Mouse (Mus musculus): Measurements from ENCODE around the gene Nkain1.
A peak's percentile ranks its signal among the peaks of the same experiment; 100 is the strongest.

Nkain1 gene

GRCm38 (mm10) chr4:130550511-130550910 lies 23.5 kb downstream of the Nkain1 start:
- no peak for DNase-seq (ENCODE audit: low spot score in 2 of 2)

- no peak for DNase-seq (ENCODE audit: low spot score in 2 of 2)
Measured at GRCm38 (mm10) chr4:130549189-130549588, 24.8 kb downstream of the Nkain1 start.

GRCm38 (mm10) chr4:130546798-130547562 lies 27.0 kb downstream of the Nkain1 start:
- DNase-seq (ENCODE audit: low spot score in 2 of 2), result no peak

GRCm38 (mm10) chr4:130544392-130544791 lies 29.6 kb downstream of the Nkain1 start:
- DNase-seq (ENCODE audit: low spot score in 2 of 2), result no peak

DNA sequence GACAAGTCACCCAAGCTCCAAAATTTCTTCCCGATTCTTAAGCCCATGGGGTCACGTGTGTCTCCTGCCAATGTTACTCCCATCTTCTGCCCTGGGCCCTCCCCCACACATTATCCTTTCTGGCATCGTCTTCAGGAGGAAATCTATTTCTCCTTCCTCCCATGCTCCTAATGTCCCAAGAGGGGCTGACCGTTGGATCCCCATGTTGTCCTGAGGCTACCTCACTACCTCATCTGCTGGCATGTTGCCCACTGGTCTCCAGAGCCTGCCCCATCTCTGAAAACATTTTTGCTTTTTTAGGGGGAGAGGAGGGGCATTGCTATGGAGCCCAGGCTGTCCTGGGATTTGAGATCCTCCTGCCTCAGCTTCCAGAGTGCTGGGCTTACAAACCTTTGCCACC lies 30.9 kb downstream of the Nkain1 start:
- DNase-seq (ENCODE audit: low spot score in 2 of 2), result no peak

GRCm38 (mm10) chr4:130540831-130541230 lies 33.1 kb downstream of the Nkain1 start:
- DNase-seq (ENCODE audit: low spot score in 2 of 2), result no peak

DNA sequence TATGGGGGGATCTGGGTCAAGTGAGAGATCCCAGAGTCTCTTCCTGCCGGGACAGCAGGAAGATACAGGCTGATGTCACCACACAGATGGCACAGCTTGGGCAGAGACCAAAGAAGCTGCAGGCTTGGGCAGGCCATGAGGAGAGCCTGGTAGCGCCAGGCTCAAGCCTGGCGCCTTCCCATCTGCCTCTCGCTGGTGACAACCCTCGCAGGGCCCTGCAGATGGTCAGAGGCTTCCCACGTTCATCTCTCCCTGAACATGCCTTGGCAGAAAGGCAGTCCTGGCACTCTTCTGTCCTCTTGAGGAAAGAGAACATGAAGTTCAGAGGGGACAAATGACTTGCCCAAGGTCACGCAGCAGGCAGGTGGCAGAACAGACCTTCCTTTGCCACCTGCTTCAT lies 34.3 kb downstream of the Nkain1 start:
- DNase-seq (ENCODE audit: low spot score in 2 of 2), result no peak

DNA sequence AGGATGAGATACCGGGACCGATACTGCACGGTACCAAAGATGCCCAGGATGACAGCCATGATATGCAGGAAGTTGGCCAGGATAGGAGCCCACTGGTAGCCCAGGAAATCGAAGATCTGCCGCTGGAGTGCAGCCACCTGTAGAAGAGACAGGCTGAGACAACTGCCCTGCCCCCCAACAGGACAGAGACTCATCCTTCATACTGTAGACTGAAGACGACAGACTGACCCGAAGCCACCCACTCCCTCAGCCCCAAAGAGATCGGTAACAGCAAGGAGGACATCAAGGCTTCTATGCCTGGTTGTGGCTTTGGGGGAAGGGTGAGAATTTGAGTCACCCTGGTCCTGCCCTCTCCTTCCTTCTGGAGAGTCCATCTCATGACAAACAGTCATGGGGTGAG lies 34.9 kb downstream of the Nkain1 start:
- DNase-seq (ENCODE audit: low spot score in 2 of 2), result no peak

- no peak for DNase-seq (ENCODE audit: low spot score in 2 of 2)
Measured at GRCm38 (mm10) chr4:130537371-130537770, 36.6 kb downstream of the Nkain1 start.

GRCm38 (mm10) chr4:130535789-130536188 lies 38.2 kb downstream of the Nkain1 start:
- no peak for DNase-seq (ENCODE audit: low spot score in 2 of 2)

DNA sequence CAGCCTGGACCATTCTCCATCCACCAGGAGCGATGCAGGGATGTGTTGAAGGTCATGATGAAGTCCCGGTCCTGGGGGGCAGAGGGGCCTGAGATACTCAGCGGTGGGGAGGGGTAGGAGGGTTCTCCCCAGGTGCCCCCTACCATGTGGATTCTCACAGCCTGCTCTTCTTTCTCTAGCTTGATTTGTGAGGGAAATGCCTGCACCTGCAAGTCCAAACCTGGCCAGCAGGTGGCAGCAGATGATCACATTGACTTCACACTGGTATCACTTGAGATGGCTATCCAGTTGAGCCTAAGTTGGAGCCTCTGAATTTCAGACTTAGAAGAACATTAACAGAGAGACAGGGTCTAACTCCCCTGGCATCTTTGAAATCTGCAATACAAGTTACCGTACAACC lies 40.0 kb downstream of the Nkain1 start:
- DNase-seq (ENCODE audit: low spot score in 2 of 2), result peak; percentile 65 to 93

DNA sequence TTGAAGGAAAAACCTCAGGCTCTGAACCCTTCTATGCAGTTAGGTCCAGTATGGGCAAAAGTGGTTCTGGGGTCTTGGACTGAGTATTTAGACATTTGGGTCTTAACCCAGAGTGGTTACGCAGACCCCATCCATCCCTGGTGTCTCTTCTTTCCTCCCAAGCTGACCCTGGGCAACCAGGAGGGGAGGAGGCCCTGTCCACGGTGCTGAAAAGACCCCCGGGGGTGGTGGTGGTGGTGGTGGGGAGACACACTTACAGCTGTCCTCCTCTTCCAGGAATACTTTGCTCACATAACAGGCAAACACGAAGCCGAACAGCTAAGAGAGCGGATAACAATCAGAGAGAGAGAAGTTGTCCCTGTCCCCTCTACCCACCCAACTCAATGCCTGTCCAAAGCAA lies 41.6 kb downstream of the Nkain1 start:
- DNase-seq (ENCODE audit: low spot score in 2 of 2), result no peak

GRCm38 (mm10) chr4:130531645-130532280 lies 42.2 kb downstream of the Nkain1 start:
- peak; percentile 29 to 57 for DNase-seq (ENCODE audit: low spot score in 2 of 2)

DNA sequence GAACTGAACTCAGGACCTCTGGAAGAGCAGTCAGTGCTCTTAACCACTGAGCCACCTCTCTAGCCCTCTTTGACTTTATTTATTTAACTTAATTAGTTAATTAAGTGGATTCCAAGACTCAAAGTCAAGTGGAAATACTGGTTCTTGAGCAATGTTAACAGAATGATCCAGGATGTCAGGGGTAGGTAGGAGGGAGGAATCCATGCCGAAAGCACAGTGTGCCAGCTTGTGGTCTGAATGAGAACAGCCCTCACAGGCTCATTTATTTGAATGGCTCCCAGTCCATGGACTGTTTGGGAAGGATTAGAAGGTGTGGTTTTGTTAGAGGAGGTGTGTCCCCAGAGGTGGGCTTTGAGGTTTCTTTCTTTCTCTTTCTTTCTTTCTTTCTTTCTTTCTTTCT lies 46.2 kb downstream of the Nkain1 start:
- no peak for DNase-seq (ENCODE audit: low spot score in 2 of 2)

DNA sequence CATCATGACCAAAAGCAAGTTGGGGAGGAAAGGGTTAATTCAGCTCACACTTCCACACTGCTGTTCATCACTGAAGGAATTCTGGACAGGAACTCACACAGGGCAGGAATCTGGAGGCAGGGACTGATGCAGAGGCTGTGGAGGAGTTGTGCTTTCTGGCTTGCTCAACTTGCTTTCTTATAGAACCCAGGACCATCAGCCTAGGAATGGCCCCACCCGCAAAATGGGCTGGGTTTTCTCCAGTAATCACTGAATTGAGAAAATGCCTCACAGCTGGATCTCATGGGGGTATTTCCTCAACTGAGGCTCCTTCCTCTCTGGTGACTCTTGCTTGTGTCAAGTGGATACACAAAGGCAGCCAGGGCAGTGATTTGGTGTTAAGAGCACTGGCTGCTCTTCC lies 48.9 kb downstream of the Nkain1 start:
- DNase-seq (ENCODE audit: low spot score in 2 of 2), result no peak

DNA sequence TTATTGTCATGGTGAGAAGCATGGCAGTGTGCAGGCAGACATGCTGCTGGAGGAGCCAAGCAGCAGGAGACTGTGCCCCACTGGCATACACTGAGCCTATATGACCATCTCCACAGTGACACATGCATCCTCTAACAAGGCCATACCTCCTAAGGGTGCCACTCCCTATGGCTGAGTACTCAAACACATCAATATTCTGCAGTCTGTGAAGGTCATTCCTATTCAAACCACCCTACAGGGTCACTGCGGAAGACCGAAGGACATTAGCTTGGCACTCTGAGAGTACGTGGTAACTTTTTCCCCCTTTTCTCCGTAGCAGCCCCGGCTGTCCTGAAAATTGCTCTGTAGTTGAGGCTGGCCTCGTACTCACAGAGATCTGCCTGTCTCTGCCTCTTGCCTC lies 52.5 kb downstream of the Nkain1 start:
- no peak for DNase-seq (ENCODE audit: low spot score in 2 of 2)

DNA sequence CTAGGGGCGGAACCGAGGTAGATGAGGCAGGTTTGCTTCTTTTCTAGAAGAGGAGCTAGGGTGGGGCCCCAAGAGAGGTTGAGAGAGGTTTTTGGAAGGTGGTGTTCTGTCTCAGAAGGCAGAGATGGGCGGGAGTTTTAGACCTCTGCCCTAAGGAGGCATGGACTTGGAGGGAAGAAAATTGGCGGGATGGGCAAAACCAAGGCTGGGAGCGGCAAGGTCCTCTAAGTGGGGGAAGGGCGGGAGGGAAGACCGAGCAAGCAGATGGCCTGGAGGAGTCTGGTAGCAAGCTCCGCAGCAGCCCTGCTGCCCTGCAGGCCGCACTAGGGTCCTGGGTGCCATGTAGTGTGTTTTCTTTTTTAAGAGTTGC lies 53.5 kb downstream of the Nkain1 start:
- no peak for DNase-seq (ENCODE audit: low spot score in 2 of 2)

GRCm38 (mm10) chr4:130519567-130520481 lies 54.1 kb downstream of the Nkain1 start:
- DNase-seq (ENCODE audit: low spot score in 2 of 2), result peak; percentile 92 to 98

DNA sequence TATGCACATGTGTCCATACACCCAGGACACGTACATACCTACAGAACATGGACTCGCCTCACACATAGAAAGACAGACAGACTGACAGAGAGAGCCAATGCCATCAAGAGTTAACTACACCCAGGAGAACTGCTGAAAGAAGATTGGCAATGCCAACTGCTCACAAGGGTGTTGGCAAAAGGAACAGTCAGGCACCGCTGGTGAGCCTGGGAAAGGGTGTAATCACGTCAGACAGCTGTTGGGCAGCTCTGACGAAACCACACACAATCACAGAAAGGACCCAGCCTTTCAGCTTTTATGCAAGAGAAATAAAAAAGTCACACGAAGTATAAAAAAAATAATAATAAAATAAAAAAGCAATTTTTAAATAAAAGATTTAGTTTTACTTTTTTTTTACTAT lies 57.5 kb downstream of the Nkain1 start:
- DNase-seq (ENCODE audit: low spot score in 2 of 2), result no peak
